Mouse (Mus musculus) stomach, postnatal 0 days (tissue): ENCODE measurements around the gene St6galnac1.

Source experiments
- CTCF ChIP-seq: IDR thresholded peaks from 2 replicates; pipeline ENCODE4 v1.5.1; 2016; ENCODE audit warnings: antibody characterized with exemption, low read depth, mild to moderate bottlenecking, moderate library complexity
- EP300 ChIP-seq: optimal IDR thresholded peaks from 2 replicates; pipeline ENCODE3; 2016; ENCODE audit warnings: antibody characterized with exemption

GRCm38 (mm10) chr11:116812793-116813529 is 37.7 kb upstream of the St6galnac1 start:
- TF ChIP-seq CTCF (peak; percentile 38), EP300 (no peak)
